Mouse (Mus musculus) myocyte (in vitro differentiated cells): ENCODE measurements around the gene Pphln1. TPM values are rescaled to one million over a fixed set of nuclear protein-coding genes. Genes with fewer than 3 reads are reported as not detected.

Experiments used
- H3K27me3 ChIP-seq: one replicate; pipeline ENCODE4 v1.6.1; 2011; ENCODE audit not compliant: control insufficient read depth, insufficient read depth, insufficient read length
- H3K36me3 ChIP-seq: one replicate; pipeline ENCODE4 v1.6.1; 2011; ENCODE audit not compliant: control insufficient read depth, insufficient read depth
- H3K4me2 ChIP-seq: one replicate; pipeline ENCODE4 v1.6.1; 2011; ENCODE audit warnings: low read depth, control low read depth
- H3K4me3 ChIP-seq: one replicate; pipeline ENCODE4 v1.5.1; 2011; ENCODE audit warnings: mild to moderate bottlenecking, control low read depth, moderate library complexity
- H3K79me2 ChIP-seq: one replicate; pipeline ENCODE4 v1.6.1; 2011; ENCODE audit not compliant: control insufficient read depth, insufficient read depth
- H3ac ChIP-seq: one replicate; pipeline ENCODE4 v1.6.1; 2011; ENCODE audit not compliant: control insufficient read depth, insufficient read length
- CEBPB ChIP-seq: IDR thresholded peaks from 2 replicates; pipeline ENCODE4 v1.6.1; 2011; ENCODE audit warnings: mild to moderate bottlenecking, moderate library complexity; ENCODE audit not compliant: poor library complexity, insufficient read depth, severe bottlenecking
- E2F4 ChIP-seq: IDR thresholded peaks from one replicate; pipeline ENCODE4 v1.6.1; 2011; ENCODE audit warnings: mild to moderate bottlenecking, control low read depth, moderate library complexity; ENCODE audit not compliant: insufficient read depth
- MAX ChIP-seq: IDR thresholded peaks from one replicate; pipeline ENCODE4 v1.6.1; 2011; ENCODE audit warnings: low read depth, mild to moderate bottlenecking, control low read depth
- MYOD1 ChIP-seq, 3 experiments: IDR thresholded peaks; one replicate each; pipeline ENCODE4 v1.6.1; 2011; ENCODE audit warnings: control low read depth in 2 of 3, low read depth in 2 of 3, mild to moderate bottlenecking in 2 of 3, moderate library complexity in 1 of 3; ENCODE audit not compliant: insufficient read length in 2 of 3, control insufficient read depth in 1 of 3
- MYOG ChIP-seq, 3 experiments: IDR thresholded peaks; one replicate each; pipeline ENCODE4 v1.6.1; 2011; ENCODE audit warnings: control low read depth in 2 of 3, low read depth in 2 of 3, mild to moderate bottlenecking in 2 of 3; ENCODE audit not compliant: insufficient read length in 2 of 3, control insufficient read depth in 1 of 3, insufficient read depth in 1 of 3
- POLR2A ChIP-seq: IDR thresholded peaks from one replicate; pipeline ENCODE4 v1.6.1; 2011; ENCODE audit warnings: low read depth, mild to moderate bottlenecking, control low read depth, moderate library complexity; ENCODE audit not compliant: insufficient read length
- POLR2AphosphoS2 ChIP-seq: IDR thresholded peaks from one replicate; pipeline ENCODE4 v1.6.1; 2011; ENCODE audit warnings: low read depth, control low read depth; ENCODE audit not compliant: insufficient read length
- REST ChIP-seq: IDR thresholded peaks from one replicate; pipeline ENCODE4 v1.6.1; 2011; ENCODE audit warnings: mild to moderate bottlenecking, control low read depth, moderate library complexity; ENCODE audit not compliant: insufficient read depth, insufficient read length
- SRF ChIP-seq: IDR thresholded peaks from one replicate; pipeline ENCODE4 v1.6.1; 2011; ENCODE audit warnings: low read depth; ENCODE audit not compliant: control insufficient read depth, insufficient read length
- TCF12 ChIP-seq: IDR thresholded peaks from one replicate; pipeline ENCODE4 v1.6.1; 2011; ENCODE audit warnings: mild to moderate bottlenecking, control low read depth; ENCODE audit not compliant: poor library complexity, insufficient read depth, severe bottlenecking
- TCF3 ChIP-seq: IDR thresholded peaks from one replicate; pipeline ENCODE4 v1.6.1; 2011; ENCODE audit warnings: low read depth, control low read depth; ENCODE audit not compliant: insufficient read length
- USF1 ChIP-seq: IDR thresholded peaks from one replicate; pipeline ENCODE4 v1.6.1; 2011; ENCODE audit warnings: low read depth, mild to moderate bottlenecking, control low read depth, moderate library complexity
- polyA plus RNA-seq: library from polyadenylated mRNA; unstranded; fragments of >200 nt; fragmentation: generic; extraction: Trizol; gene quantifications from one replicate; pipeline ENCODE4 v1.2.1, GENCODE M21; 2012; ENCODE audit warnings: missing spikeins

The Pphln1 gene
- polyA plus RNA-seq, 1 experiment = 20.4 TPM

- no peak overlapping the region for H3K4me3 ChIP-seq
- peaks cover 31% of the 10 kb centered on the region for H3K36me3 ChIP-seq
- H3K27me3 ChIP-seq = no peaks in the 10 kb centered on the region
- no peak overlapping the region for H3K4me2 ChIP-seq
- no peak for TF ChIP-seq MYOD1 (IDR thresholded peaks at IDR 0.05; ENCODE audit: control insufficient read depth in 1 of 3, insufficient read length in 2 of 3, low read depth in 2 of 3)
- TF ChIP-seq USF1 = no peak
- TF ChIP-seq SRF = no peak
- TF ChIP-seq POLR2AphosphoS2 = no peak
- H3ac ChIP-seq = no peak overlapping the region
- H3K79me2 ChIP-seq = peaks cover 18% of the 10 kb centered on the region
Observed at GRCm38 (mm10) chr15:93414456-93414855, 16.3 kb downstream of the Pphln1 start.

DNA sequence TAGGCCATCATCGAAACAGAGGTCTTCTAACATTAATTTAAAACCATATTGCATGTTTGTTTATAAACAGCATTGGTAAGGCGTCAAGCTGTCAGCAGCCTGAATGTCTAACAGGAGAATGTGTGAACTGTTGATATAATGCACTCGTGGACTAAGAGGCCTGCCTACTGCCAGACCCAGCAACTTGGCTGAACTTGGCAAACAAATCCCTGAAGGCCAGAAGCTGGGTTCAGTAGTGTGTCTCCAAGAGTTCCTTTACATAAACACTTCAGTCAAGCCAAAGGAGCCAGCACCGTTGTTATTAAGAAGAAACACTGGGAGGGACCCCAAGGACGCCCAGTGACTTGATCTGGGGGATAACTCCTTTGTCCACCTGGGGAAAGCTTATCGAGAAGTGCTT, 18.1 kb downstream of the Pphln1 start:
- Histone ChIP-seq H3K4me2 (no peak overlapping the region), H3ac (no peak overlapping the region), H3K79me2 (peaks cover 19% of the 10 kb centered on the region), H3K4me3 (no peak overlapping the region), H3K27me3 (no peaks in the 10 kb centered on the region), H3K36me3 (peaks cover 17% of the 10 kb centered on the region)
- TF ChIP-seq MAX (no peak), E2F4 (no peak), MYOG (IDR thresholded peaks at IDR 0.05; ENCODE audit: control insufficient read depth in 1 of 3, insufficient read depth in 1 of 3, insufficient read length in 2 of 3, low read depth in 2 of 3) (no peak), REST (no peak), SRF (no peak), MYOD1 (IDR thresholded peaks at IDR 0.05; ENCODE audit: control insufficient read depth in 1 of 3, insufficient read length in 2 of 3, low read depth in 2 of 3) (no peak), USF1 (no peak), TCF3 (no peak), POLR2AphosphoS2 (no peak), TCF12 (no peak), CEBPB (no peak), POLR2A (no peak)

DNA sequence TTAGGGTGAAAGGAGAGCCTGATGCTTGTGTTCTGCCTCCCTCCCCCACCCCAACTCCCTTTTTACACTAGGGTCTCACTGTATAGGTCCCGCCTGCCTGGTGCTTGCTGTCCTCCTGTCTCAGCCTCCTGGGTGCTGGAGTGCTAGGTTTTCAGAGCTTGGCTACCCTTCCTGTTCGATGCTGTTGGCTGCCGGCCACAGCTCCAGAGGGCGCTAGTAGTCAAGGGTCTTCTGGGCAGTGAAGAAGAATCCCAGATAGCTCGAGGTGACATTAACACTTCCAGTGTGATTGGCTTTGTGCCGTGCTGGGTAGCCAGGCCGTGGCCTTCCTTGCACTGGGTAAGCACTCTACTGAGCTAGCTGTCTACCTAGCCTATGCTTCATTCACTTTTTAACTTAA, 22.4 kb downstream of the Pphln1 start:
- no peak overlapping the region for H3K4me2 ChIP-seq
- H3K4me3 ChIP-seq = no peak overlapping the region
- H3K36me3 ChIP-seq = peaks cover 9% of the 10 kb centered on the region
- no peaks in the 10 kb centered on the region for H3K27me3 ChIP-seq
- H3K79me2 ChIP-seq = peaks cover 23% of the 10 kb centered on the region
- H3ac ChIP-seq = no peak overlapping the region
- no peak for TF ChIP-seq E2F4
- no peak for TF ChIP-seq USF1
- TF ChIP-seq MAX = no peak
- no peak for TF ChIP-seq TCF12
- TF ChIP-seq CEBPB = no peak
- TF ChIP-seq REST = no peak
- no peak for TF ChIP-seq POLR2A
- TF ChIP-seq MYOG (IDR thresholded peaks at IDR 0.05; ENCODE audit: control insufficient read depth in 1 of 3, insufficient read depth in 1 of 3, insufficient read length in 2 of 3, low read depth in 2 of 3) = no peak

- no peak overlapping the region for H3K4me3 ChIP-seq
- peaks cover 11% of the 10 kb centered on the region for H3K79me2 ChIP-seq
- H3ac ChIP-seq = no peak overlapping the region
- TF ChIP-seq MAX (no peak), E2F4 (no peak), TCF3 (no peak), POLR2A (no peak), TCF12 (no peak)
- peaks cover 9% of the 10 kb centered on the region for H3K36me3 ChIP-seq
- no peaks in the 10 kb centered on the region for H3K27me3 ChIP-seq
- H3K4me2 ChIP-seq = no peak overlapping the region
Observed at GRCm38 (mm10) chr15:93422537-93422936, 24.4 kb downstream of the Pphln1 start.

DNA sequence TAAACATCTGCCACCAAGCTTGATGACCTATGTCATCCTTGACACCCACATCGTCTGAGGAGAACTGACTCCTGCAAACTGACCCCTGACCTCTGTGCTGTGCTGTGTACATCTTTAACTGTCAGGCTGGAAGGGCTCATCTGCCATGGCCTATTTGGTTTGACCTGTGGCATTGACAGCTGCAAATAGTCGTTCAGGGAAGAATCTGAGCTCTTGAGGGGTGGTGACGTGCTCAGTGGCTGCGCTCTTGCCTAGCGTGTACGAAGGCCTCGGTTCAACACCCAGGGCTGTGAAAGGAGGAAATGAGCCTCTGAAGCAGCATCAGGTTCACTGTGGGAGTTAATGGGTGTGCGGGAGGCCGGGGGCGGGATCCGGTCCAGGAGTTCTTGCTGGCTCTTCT, 35.7 kb downstream of the Pphln1 start:
- Histone ChIP-seq H3K4me3 (no peak overlapping the region), H3K36me3 (peaks cover 9% of the 10 kb centered on the region), H3ac (no peak overlapping the region), H3K79me2 (no peaks in the 10 kb centered on the region), H3K27me3 (no peaks in the 10 kb centered on the region), H3K4me2 (no peak overlapping the region)
- TF ChIP-seq CEBPB (no peak), USF1 (no peak), REST (no peak), MYOD1 (IDR thresholded peaks at IDR 0.05; ENCODE audit: control insufficient read depth in 1 of 3, insufficient read length in 2 of 3, low read depth in 2 of 3) (no peak), MYOG (IDR thresholded peaks at IDR 0.05; ENCODE audit: control insufficient read depth in 1 of 3, insufficient read depth in 1 of 3, insufficient read length in 2 of 3, low read depth in 2 of 3) (no peak), E2F4 (no peak), POLR2A (no peak), SRF (no peak), TCF3 (no peak)
